Mouse (Mus musculus) spleen, adult 2 months (tissue): ENCODE measurements around the gene Lrwd1.

ENCODE experiments used
- CTCF ChIP-seq: fragments of 200-500 bp; IDR thresholded peaks from 2 replicates; pipeline ENCODE4 v1.5.1; 2011; ENCODE audit warnings: mild to moderate bottlenecking, inconsistent platforms; ENCODE audit not compliant: insufficient read depth, insufficient read length, insufficient replicate concordance; ENCODE audit errors: extremely low read depth
- POLR2A ChIP-seq: fragments of 200-500 bp; IDR thresholded peaks from 2 replicates; pipeline ENCODE4 v1.6.1; 2011; ENCODE audit warnings: low read depth, low read length, inconsistent platforms

- TF ChIP-seq CTCF = no peak
- TF ChIP-seq POLR2A = no peak
Observed at GRCm38 (mm10) chr5:136088821-136089575, 46.9 kb downstream of the Lrwd1 start.
